Mouse (Mus musculus) T-helper 17 cell (primary cell): ENCODE measurements around the gene Dapk2.

Experiments
- in situ Hi-C, 2 experiments: fragments of 300-600 bp; cut with MboI, MseI; formaldehyde crosslinking; loops; 1 replicate in 1 of 2; 2 replicates in 1 of 2; pipeline ENCODE4 v1.15.1; 2025; ENCODE audit warnings: high pct_unique_total_duplicates in 2 of 2

Dapk2 gene

DNA sequence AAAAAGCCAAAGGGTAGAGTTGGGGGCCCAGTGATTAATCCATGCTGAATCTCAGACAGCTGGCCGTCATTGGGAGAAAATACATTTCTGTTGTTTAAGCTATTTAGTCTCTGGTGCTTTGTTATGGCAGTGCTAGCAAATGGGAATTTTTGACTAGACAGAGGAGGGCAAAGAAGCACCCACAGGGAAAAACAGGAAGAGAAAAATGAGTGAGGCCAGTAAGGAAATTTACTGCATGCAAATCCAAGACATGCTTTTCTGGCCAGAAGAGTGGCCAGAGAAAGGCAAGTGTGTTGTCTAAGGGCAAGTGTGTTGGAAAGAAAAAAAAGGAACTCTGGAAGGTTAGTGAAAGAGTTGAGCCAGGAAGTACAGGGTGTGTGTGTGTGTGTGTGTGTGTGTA lies 115.6 kb downstream of the Dapk2 start:
- in situ Hi-C loops = loop anchor here in 1 of 2 experiments (10.0 kb wide), 1 partner anchor 1589 kb away; no protein-coding TSS in a partner anchor

DNA sequence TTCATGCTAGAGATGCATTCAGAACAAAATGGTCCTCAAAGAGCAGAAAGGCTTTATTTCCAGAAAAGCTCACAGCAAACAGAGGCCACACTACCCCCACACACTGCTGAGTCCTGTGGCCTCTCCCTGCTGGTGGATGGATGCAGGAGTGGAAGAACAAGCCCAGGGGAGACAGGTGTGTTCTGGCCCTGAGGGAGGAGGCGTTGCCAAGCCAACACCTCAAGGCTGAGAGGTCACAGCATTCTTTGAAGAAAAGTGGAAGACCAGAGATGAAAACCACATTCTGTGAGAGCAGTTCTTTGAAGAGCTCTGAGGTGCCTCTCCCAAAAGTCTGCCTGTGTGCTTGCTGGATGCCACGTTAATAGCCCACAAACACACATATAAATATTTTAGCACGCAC lies 116.6 kb downstream of the Dapk2 start:
- in situ Hi-C loops = loop anchor here in 1 of 2 experiments (10.0 kb wide), 1 partner anchor 1590 kb away; no protein-coding TSS in a partner anchor

DNA sequence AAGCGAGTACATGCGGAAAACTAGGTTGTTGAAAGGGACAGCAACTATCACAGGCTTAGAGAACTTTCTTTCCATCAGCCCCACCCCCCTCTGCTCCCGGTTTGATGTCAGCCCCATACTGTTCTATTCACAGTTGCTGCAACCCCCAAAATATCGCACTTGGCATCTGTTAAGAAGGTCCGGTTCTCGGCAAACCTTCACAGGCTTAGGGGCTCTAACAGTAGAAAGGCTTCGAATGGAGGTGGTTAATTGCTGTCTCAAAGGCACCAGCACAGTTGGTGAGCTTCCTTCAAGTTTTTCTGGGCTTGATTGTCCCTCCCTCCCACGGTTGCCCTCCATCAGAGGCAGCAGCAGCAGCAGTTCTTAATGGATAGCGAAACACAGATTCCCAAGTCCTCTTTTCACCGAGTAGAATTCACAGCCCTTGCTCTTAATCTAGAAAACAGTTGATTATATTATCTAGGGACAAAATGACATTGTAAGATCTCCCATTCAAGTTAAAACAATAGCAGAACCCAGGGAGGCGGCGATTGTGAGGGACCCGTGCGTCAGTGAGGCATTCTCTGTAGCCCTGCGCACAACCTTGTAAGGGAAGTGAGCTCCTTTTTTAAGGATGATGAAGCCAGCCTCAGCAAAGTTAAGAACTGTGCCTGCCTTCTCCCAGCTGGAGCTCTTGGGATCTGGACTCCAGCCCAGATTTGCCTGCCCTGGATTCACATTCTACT lies 117.4 kb downstream of the Dapk2 start:
- in situ Hi-C loops = loop anchor here in 1 of 2 experiments (10.0 kb wide), 1 partner anchor 1591 kb away; no protein-coding TSS in a partner anchor

DNA sequence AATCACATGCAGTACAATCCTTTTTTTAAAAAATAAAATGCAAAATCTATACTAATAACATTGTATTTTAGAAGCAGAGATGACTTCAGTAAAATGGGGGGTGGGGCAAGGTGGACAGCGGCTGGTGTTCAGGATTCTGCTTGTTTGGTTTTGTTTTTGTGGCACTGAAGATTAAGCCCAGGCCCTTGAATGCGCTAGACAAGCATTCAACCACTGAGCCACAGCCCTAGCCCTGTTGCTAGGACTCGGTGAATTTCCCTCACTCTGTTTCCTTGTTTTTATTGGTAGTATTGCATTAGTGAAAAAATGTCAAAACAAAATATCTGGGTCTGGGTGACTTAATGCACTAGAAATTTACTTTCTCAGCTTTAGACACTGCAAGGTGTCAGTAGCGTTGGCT lies 118.0 kb downstream of the Dapk2 start:
- in situ Hi-C loops = loop anchor here in 1 of 2 experiments (10.0 kb wide), 1 partner anchor 1591 kb away; no protein-coding TSS in a partner anchor

DNA sequence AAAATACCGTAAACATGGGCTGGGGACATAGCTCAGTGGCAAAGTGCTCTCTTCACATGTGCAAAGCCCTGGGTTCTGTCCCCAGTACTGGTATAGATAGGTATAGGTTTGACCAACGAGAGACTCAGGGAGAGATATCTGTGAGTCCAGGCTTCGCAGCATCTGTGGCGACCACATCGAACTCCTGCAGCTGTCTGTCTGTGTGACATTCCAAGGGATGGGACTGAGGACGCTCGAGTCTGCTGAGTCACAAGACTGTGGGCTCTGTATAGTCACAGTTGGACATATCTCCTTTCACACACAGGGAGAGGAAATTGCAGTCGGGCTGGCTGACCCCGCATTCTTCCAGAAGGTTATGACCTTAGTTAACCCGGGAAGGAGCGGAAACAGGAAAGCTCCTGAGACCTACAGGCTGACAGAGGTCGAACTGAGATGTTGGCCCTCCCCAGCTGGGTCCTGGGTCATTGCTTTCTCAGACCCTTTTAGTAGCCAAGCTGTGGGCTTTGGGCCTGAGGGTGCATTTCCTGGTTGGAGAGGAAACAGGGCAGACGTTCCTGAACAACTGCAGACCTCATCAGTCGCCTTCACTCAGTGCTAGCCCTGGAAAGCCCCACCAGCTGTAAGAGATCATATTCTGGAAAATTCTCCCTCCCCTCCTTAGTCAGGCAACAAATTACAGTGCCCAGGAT lies 118.8 kb downstream of the Dapk2 start:
- in situ Hi-C loops = loop anchor here in 1 of 2 experiments (10.0 kb wide), 1 partner anchor 1592 kb away; no protein-coding TSS in a partner anchor

DNA sequence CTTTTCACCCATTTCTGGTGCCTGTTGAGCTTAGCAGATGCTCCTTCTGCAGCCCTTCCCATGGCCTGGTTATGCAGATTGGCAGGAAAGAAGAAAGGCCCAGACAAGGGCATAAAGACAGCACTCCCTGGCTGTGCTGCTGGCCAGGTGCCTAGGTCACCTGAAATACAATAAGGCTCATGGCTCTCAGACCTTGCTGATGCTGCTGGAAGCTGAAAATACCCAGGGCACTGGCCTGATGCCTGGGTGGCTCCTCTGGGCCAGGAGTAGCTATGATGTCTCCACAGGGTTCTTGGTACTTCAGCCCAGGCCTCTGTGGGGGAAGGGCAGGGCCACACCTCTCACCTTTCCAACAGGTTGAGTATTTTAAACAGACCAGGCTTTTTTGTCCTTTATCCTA lies 121.6 kb downstream of the Dapk2 start:
- in situ Hi-C loops = loop anchor here (10.0 kb wide), 2 partner anchors 805 to 1595 kb away; no protein-coding TSS in a partner anchor

DNA sequence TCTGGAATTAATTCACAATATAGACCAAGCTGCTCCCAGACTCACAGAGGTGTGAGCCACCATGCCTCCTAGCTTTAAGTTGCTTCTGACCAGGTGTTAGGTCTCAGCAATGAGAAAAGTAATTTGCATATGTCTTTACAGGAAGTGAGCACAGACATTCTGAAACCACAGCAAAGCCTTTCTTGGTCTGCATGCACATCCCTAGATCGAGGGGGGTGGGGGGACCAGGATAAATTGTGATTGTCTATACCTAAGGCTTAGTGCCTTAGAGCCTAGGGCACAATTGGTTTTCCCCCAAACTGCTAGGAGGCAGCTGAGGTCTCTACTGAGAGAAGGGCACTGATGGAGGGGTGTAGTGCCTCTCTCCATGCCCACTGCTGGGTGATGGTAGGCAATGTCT lies 122.5 kb downstream of the Dapk2 start:
- in situ Hi-C loops = loop anchor here in 1 of 2 experiments (10.0 kb wide), 1 partner anchor 806 kb away; no protein-coding TSS in a partner anchor

DNA sequence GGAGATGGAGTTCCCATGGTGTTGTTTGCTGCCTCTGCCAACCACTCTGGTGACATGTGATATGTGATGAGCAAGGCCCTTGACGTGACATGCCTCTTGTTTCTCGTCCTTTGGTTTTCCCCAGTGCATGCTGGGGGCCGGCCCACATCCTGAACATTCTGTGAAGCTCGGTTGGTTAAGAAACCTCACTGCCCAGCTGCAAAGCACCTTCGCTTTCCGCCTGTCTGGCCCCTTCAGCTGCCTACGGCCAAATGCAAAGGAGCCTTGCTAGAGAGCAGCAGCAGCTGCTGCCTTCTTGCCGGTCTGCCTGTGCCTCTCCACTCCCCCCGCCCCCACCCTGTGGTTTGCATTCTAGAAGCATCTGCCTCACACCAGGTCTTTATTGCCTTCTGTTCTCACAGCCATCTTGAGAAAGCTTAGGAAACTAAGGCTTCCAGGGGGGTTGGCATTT lies 123.5 kb downstream of the Dapk2 start:
- in situ Hi-C loops = loop anchor here in 1 of 2 experiments (10.0 kb wide), 1 partner anchor 807 kb away; no protein-coding TSS in a partner anchor

DNA sequence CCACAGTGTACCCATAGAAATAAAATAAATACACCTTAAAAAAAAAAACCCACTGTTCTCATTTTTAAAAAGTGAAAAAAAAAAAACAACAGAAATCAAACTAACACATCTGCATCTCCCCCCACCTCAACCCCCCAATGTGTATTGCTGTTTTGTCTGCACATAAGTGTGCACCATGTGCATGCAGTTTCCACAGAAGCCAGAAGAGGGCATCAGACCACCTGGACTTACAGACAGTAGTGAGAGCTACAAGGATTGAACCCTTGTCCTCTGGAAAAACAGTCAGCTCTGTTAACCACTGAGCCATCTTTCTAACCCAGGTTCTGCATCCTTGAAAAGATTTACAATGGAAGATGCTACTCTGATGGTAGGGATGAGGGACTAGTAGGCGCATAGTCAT lies 124.6 kb downstream of the Dapk2 start:
- in situ Hi-C loops = loop anchor here in 1 of 2 experiments (10.0 kb wide), 1 partner anchor 808 kb away; no protein-coding TSS in a partner anchor

DNA sequence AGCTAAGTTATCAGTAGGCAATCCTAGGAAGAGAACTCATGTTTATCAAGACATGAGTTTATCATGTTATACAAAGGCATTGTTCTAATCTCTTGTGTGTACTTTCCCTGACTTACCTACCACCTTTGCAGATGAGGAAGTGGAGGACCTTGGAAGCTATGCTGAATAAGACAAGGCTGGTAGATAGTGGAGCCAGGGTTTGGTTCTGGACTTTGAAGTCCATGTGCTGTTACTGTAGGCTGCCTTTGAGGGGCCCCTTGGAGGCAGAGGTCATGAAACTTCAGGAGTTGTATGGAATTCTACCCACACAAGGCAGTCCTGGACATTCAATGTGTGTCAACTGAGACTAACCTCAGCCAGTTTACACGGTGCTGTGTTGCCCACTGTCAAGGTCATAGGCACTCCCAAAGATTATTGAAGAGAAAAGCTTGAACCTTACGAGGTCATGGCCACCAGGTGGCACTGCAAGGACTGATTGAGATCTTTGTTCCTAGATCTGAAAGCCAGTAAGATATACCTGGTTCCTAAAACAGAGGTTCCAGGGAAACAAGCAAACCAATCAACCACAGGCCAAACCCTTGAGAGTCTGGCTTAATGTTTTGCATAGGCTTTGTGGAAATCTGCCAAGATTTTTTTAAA lies 125.7 kb downstream of the Dapk2 start:
- in situ Hi-C loops = loop anchor here in 1 of 2 experiments (10.0 kb wide), 1 partner anchor 809 kb away; no protein-coding TSS in a partner anchor

DNA sequence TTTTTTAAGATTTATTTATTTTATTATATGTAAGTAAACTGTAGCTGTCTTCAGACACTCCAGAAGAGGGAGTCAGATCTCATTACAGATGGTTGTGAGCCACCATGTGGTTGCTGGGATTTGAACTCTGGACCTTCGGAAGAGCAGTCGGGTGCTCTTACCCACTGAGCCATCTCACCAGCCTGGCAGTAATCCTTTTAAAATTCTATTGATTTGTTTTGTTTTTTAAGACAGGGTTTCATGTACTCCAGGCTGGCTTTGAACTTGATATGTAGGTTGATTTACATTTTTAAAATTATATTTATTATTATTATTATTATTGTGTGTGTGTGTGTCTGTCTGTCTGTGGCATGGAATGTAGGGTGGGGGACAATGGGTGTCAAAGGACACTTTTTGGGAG lies 127.2 kb downstream of the Dapk2 start:
- in situ Hi-C loops = loop anchor here in 1 of 2 experiments (10.0 kb wide), 1 partner anchor 810 kb away; no protein-coding TSS in a partner anchor

DNA sequence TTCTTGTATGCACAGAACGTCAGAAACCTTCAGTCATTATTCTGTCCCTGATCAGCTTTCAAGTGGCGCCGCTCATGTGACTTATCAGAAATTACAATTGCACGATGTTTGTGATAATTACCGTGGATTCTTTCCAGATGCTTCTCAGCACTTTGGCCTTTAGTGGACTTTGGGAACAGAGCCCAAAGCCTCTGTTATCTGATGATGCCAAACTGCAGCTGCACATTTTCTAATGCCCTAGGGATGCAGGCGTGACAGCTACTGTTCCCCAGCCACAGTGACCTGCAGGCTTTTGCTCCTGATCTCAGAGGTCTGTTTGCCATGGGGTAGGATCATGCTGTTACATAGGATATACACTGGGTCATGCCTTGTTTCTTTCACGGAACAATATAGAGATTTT lies 127.9 kb downstream of the Dapk2 start:
- in situ Hi-C loops = loop anchor here in 1 of 2 experiments (10.0 kb wide), 1 partner anchor 811 kb away; no protein-coding TSS in a partner anchor

DNA sequence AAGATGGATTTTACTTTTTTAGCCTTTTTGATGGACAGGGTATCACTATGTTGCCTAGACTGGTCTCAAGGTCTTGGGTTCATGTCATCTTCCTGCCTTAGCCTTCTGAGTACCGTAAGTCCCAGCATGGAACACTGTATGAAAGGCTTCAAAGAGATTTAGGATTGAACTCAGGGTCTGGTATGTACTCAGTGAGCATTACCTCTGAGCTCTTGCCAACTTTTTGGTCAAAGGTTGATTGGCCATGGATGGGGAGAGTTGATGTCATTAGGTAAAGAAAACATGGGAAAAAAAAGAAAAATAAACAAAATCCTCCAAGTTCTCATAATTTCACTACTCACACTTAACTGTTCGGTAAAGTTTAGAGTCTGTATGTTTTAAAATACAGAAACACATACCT lies 132.7 kb downstream of the Dapk2 start:
- in situ Hi-C loops = loop anchor here in 1 of 2 experiments (5.0 kb wide), 1 partner anchor 47 kb away; no protein-coding TSS in a partner anchor

DNA sequence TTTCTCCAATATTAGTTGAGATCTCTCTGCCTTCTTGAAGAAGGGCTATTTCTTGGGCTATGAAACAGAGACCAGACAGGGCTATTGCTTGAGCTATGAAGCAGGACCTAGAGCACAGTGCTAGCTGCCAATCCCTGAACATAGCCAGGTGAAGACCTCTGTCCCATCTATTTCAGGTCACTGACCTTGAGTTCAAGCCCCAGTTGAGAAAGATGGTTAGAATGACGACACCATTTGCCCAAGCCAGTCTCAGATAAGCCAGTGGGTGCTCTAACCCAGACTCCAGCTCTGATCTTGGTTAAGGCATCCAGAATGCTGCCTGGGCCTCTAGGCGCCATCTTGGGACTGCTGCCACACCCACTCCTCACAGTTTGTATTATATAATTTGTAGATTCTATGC lies 135.3 kb downstream of the Dapk2 start:
- in situ Hi-C loops = loop anchor here in 1 of 2 experiments (5.0 kb wide), 1 partner anchor 44 kb away; no protein-coding TSS in a partner anchor

DNA sequence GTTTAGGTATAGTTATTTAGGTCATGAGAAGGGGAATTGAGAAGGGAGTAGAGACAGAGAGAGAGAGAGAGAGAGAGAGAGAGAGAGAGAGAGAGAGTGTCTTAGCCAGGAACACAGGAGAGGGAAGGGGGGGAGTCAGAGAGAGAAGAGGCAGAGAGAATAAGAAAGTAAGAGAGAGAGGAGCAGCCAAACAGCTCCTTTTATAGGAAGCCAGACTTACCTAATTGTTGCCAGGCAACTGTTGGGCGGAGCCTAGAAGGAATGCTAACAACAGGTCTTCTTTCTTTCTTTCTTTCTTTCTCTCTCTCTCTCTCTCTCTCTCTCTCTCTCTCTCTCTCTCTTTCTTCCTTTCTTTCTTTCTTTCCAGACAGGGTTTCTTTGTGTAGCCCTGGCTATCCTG lies 136.2 kb downstream of the Dapk2 start:
- in situ Hi-C loops = loop anchor here in 1 of 2 experiments (5.0 kb wide), 1 partner anchor 43 kb away; no protein-coding TSS in a partner anchor

DNA sequence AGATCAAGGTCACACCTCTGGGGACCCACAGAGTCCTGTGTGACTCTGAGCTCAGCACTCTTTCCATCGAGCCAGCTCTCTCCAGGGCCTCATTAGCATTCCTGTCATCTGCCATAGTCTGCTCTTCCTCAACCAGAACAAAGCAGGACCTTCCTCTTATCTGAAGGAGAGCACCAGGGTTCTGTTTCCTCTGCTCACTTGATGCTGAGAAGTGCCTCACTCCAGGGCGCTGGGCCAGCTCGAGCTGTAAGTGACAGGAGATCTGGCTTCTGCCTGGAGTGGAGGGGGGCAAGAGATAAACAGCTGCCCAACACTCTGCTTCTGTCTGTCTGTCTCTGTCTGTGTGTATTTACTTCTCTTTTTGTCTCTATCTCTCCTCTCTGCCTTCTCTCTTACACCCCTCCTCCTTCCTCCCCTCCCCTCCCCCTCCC lies 137.0 kb downstream of the Dapk2 start:
- in situ Hi-C loops = loop anchor here in 1 of 2 experiments (5.0 kb wide), 1 partner anchor 42 kb away; no protein-coding TSS in a partner anchor

DNA sequence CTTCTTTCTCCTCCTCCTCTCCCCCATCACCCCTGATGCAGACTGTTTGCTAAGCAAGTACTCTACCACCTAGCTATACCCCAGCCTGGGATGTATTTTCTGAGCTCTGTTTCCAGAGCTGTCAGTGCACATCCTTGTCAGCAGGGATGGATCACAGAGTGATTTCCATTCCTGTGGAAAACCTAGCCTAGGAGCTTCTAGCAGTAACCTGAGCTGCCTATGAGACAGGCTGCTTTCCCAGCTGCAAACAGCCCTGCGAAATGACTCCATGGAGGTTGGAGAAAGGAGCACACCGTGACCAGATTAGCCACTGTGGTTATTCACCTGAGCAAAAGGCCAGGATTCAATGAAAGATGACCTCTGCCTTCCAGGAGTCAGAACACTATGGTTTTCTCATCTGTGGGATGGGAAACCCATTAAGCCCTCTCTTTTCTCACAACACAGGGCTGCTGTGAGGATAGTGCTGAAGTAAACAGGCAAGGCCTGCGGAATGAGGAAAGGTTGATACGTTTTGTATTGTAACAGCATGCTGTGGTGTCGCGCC lies 137.6 kb downstream of the Dapk2 start:
- in situ Hi-C loops = no loop called here

DNA sequence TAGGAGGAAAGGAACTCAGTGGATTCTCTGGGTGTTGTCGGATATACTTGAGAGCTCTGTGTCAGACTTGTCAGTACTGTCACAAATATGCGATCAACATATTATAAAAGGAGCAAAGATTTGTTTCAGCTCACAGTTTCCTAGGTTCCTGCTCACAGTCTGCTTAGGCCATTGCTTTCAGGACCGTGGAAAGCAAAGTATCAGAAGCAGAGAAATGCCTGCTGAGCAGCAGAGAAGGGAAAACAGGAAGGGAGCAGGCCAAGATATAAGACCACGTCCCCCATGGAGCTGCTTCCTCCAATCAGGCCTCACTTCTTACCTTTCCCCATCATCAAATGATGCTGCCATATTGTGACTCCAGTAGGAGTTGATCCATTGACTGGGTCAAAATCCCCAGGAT lies 140.8 kb downstream of the Dapk2 start:
- in situ Hi-C loops = no loop called here

DNA sequence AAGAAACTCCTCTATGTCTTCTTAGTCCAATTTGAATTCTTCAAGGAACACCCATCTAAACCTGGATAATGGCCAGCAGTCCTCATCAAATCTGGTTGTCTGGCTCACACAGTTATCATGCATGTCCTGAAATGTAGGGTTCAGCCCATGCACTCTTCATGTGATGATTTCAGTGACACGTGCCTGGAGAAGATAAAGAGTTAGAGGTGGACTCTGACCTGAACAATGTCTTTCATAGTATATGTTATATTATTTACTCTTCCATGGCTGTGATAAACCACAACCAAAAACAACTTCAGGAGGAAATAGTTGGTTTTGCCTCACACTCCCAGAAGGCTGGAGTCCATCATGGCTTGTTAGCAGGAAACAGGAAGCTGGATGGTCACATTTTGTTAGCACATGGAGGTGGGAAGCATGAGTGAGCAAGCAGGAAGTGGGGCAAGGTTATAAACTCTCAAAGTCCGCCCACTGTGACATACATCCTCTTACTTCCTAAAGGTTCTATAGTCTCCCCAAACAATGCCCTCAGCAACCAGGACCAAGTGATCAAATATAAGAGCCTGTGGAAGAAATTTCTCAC lies 142.5 kb downstream of the Dapk2 start:
- in situ Hi-C loops = no loop called here

DNA sequence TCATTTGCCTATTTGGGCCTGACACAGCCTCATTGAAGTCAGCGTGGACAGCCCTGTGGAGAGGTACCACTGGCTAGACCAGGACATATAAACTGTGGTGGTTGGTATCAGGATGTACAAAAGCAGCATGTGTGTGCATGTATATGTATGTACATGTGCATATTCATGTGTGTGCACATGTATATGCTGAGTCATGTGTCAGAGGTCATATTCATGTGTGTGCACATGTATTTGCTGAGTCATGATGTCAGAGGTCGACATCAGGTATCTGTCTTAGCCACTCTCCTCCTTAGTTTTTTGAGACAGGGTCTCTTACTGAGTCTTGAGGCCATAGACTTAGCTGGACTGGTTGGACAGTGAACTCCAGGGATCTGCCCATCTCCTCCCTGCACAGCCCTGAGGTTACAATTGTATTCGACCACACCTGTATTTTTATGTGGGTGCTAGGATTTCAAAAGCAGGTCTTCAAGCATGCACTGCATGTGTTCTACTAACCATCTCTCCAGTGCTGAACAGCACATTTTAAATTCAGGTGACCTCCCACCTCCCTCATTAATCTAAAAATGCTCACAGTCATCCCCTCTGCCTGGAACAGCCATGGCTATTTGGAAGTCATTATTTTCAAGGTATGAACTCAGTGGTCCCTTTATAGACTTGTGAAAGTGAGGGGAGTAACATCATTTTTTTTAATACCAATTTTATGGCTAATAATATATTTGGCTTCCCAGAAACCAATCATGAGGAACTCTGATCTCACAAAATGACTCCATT lies 146.5 kb downstream of the Dapk2 start:
- in situ Hi-C loops = no loop called here
